Mouse (Mus musculus): ENCODE measurements at regions not wholly inside any gene's neighbourhood (a gene's known extent, or its start where the extent isn't known, plus 50 kb on each side); places are given as distances from the start of the nearest gene placed in this dataset.

- TF ChIP-seq EP300 (IDR thresholded peaks at IDR 0.05; ENCODE audit: low read depth) (no peak), CTCF (IDR thresholded peaks at IDR 0.05; ENCODE audit: low read depth) (no peak)
These were observed 181.2 kb downstream of the Glrx3 start for GRCm38 (mm10) chr7:137618406-137619133.
